Mouse (Mus musculus) embryo, embryonic 10.5 days (tissue): ENCODE data around the gene Aste1.

ENCODE experiments used
- DNase-seq: peaks from one replicate; pipeline ENCODE4 v3.0.0-alpha.2; 2015; ENCODE audit warnings: low spot score

Aste1 gene

DNA sequence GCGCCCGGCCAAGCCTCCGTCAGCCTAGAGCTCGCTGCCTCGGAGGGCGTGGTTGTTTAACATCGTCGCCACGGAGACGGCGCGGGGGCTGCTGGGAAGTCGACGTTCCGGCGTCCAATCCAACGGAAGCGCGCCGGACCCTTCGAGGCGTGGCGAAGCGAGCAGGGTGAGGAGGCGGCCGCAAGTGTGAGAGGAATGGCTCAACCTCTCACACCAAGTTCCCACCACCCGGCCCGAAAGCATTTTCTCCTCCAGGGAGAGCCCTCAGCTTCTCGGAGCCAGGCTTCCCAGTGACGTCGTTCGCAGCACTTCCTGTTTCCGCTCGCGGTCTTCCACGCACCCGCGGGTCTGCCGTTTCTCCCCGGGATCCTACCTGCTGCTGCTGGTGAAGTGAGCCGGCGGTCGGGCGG lies at the start of gene Aste1, which contains the start of gene Nek11:
Gene Aste1, plus strand, starts transcription at position 175 of the 410 bp plus-strand sequence.
Gene Nek11, minus strand, starts transcription at position 307 of the 410 bp plus-strand sequence.
- peak; percentile 97 for DNase-seq

DNA sequence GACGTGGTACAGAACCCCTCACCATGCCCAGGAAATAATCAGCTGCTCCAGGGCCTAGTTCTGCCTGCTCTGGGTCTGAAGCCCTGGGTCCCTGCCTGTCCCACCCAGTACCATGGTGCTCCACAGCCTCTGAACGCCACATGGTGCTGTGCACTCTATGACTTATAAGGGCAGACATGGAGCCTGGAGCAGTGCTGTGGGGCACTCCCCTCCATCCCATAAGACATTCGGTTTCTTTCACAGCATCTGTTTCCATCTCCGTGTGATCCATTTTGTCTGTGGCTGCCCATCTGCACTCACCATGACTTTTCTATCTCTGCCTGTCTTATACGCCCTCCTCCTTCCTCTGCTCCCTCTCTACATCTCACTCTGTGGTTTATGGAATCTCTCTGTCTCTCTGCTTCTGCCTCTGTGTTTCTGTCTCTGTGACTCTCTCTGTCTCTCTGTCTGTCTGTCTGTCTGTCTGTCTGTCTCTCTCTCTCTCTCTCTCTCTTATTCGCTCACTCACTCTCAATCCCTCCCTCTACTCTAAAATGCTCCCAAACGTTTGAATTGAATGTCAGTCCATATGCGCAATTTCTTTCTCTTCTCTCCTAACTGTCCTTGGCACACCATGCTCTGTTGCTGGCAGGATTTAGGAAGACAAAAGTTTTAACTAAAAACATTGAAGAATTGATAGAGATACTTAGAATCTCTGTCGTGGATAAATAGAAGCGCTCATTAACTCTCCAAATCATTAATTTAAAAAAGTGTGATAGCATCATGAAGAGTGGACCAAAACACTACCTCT lies 46.8 kb upstream of the Aste1 start:
- DNase-seq: no peak

DNA sequence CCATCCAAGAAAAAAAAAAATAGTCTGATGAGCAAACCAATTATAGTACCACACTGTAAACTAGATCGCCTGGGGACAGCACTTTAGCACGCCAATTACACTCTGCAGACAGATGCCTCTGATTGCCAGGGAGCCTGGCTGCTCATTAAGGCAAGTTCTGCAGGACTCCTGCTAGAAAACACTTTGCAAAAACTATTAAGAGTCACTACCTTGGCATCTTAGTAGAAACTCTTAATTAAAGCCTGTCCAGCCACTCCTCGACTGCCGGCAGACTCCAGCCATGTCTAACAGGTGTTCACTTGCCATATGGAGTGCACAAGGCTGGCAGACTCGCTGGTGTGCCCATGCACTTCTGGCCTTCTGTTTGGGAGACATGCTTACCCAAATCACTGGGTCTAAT lies 46.2 kb upstream of the Aste1 start:
- DNase-seq: no peak

- DNase-seq: no peak
Measured at GRCm38 (mm10) chr9:105362181-105362580, 33.0 kb upstream of the Aste1 start.

- DNase-seq: no peak
Measured at GRCm38 (mm10) chr9:105363520-105364231, 31.5 kb upstream of the Aste1 start.

DNA sequence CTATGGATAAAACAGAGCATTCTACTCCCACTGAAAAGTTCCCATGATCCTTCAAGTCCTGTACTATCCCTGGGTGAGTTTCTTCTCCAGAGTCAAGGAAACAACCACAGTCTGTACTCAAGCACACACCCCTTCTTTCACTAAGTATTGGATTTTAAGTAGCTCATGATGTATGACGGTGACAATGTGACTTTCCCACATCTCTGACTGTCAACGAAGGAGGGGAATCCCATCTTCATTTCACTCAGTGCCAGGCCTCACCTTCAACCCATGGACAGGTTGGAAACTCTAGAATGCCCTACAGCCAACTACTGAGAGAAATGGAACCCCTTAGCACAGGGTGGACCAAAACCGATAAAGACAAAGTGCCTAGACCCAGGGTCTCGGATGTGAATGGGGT lies 29.0 kb upstream of the Aste1 start:
- DNase-seq: no peak

DNA sequence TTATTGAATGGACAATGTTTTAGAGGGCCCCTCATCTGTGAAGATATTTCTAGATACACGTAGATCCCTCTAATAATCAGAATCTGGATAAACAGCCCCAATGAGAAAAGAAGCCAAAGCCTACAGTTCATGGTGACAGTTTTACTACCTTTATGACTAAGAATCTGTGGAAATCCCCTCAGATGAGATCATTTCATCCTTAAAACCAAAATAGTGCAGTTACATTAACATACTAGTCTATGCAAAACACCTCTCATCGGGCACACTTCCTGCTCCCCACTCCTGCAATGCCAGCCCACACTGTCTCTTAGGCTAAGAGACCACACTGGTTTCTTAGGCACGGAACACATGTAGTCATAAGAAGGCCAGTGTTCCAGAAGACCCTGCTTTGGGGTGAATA lies 26.6 kb upstream of the Aste1 start:
- no peak for DNase-seq

DNA sequence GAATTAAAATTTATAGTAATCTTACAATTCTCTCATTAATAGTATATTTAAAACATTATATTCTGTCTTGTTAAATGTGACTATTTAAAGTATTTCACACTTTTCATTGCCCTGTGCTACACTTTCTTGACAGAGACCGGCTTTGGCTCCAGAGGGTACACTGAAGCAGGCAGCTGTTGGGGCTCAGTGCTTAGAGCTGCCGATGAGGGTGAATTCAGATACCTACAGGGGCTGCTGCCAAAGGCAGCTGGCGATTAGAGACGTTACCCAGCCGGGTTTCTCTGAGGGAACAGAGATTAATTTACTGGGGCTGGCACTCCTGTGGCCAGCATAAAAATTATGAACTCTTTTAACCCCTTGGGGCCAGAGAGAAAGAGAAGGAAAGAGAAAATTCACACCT lies 20.8 kb upstream of the Aste1 start:
- DNase-seq: no peak

GRCm38 (mm10) chr9:105376411-105376810 lies 18.8 kb upstream of the Aste1 start:
- no peak for DNase-seq

DNA sequence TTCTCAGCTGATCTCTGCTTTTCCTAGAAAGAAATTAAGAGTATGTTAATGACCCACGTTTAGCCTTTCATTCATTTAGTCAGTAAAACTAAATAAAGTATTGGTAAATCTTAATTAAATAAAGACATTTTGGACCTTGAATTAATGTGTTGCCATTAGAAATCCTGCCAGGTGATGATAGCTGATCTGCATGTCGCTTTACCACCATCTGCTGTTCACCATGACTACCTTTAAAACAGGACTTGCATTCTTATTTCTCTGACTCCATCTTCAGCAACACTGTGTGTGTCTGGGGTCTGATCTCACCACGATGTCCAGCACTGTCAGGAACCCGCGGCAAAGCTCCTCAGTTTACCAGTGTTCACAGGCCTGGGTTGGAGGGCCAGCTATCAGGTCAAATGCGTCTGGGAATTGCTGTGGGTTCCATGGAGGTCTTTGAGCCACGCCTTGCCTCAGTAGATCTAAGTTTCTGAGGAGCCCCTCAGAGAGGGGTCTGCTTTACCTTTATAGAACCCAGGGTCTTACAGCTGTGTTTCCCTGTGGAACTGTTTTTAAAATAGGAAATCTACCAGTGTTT lies 18.1 kb upstream of the Aste1 start:
- no peak for DNase-seq

DNA sequence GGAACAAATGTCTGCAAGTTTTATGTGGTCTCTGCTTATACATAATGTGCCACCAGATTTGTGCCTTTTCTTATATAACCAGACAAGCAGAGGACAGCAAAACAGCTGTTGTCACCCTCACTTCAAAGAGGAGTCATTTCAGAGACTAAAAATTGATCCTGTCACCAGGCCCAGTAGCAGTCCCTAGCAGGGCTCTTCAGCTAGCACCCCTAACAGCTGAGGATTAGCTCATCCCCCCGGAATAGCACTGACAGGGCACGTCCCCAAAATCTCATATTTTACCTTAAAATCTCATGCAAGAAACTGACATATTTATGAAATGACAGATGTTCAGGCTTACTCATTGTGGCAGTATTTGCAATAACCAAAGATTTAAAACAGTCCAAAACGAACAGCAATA lies 17.6 kb upstream of the Aste1 start:
- DNase-seq: no peak

DNA sequence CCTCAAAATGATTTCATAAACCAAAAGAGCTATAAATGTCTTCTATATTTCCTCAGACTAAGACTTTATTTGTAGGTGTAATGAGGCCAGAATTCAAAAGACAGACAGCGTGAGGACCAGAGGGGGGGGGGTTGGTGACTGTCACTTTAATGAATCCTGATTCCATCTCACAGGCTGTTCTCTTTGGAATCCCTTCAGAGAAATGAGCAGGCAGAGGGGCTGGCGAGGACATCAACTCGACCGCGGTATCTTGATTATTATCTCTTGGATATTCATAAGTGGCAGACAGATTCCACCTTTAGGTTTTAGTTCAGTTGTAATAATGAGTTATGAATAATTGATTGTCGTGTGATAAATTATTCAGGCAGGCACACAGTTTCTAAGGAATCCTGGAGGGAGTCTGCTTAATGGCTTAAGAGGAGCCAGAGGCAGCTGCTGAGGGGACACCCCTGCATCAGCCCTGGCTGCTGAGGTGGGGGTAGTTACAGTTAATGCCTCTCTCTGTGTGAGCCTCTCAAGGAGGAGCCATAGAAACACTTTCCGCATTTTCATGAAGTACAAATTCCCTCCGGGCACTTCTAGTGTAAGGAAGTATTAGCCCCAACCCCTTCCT lies 15.6 kb upstream of the Aste1 start:
- DNase-seq: no peak

GRCm38 (mm10) chr9:105387403-105387802 lies 7.8 kb upstream of the Aste1 start:
- no peak for DNase-seq

GRCm38 (mm10) chr9:105389289-105389688 lies 5.9 kb upstream of the Aste1 start:
- DNase-seq: peak; percentile 86

DNA sequence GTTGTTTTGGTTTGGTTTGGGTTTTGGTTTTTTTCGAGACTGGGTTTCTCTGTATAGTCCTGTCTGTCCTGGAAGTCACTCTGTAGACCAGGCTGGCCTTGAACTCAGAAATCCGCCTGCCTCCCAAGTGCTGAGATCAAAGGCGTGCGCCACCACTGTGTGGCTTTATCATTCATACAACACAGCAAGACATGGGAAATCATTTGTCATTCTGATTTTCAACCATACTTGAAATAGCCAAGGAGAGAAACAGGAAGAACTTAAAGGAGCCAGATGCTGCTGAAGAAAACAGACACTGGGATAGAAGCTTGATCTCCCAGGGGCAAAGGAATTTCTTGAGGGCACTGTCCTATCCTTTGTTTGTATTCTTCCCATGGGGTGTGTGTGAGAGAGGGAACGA lies 4.6 kb upstream of the Aste1 start:
- no peak for DNase-seq

- no peak for DNase-seq
Measured at GRCm38 (mm10) chr9:105394720-105395119, 472 bp upstream of the Aste1 start.

DNA sequence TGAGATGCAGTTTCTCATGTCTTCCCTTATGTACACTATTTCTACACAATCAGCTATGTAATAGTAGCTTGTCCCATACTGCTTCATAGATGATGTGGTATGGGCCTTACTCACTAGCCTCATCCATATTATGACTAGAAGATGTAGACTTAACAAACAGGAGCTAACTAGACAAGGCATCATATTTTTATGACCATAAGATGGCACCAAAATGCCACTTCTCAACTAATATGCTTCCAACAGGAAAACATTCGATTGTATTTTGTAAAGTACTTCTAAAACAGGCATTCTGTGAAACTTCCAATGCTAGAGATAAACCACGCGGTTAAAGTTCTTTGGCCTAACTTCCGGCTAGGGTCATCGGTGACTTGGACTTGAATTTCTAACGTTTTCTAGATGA lies 13.4 kb downstream of the Aste1 start:
- DNase-seq: no peak

- DNase-seq: no peak
Measured at GRCm38 (mm10) chr9:105459032-105459431, 63.8 kb downstream of the Aste1 start.

- DNase-seq: no peak
Measured at GRCm38 (mm10) chr9:105461496-105461895, 66.3 kb downstream of the Aste1 start.
